Mouse (Mus musculus) cerebellum, postnatal 36 days (tissue): ENCODE measurements around the gene Kcnq1.
A peak's percentile ranks its signal among the peaks of the same experiment; 100 is the strongest.

ENCODE experiments used
- DNase-seq, 2 experiments: peaks; one replicate each; pipeline ENCODE4 v3.0.0; 2021 to 2022; ENCODE audit warnings: mixed read lengths in 2 of 2

Gene Kcnq1

GRCm38 (mm10) chr7:143093847-143094246 is 12.3 kb upstream of the Kcnq1 start:
- DNase-seq: no peak

DNA sequence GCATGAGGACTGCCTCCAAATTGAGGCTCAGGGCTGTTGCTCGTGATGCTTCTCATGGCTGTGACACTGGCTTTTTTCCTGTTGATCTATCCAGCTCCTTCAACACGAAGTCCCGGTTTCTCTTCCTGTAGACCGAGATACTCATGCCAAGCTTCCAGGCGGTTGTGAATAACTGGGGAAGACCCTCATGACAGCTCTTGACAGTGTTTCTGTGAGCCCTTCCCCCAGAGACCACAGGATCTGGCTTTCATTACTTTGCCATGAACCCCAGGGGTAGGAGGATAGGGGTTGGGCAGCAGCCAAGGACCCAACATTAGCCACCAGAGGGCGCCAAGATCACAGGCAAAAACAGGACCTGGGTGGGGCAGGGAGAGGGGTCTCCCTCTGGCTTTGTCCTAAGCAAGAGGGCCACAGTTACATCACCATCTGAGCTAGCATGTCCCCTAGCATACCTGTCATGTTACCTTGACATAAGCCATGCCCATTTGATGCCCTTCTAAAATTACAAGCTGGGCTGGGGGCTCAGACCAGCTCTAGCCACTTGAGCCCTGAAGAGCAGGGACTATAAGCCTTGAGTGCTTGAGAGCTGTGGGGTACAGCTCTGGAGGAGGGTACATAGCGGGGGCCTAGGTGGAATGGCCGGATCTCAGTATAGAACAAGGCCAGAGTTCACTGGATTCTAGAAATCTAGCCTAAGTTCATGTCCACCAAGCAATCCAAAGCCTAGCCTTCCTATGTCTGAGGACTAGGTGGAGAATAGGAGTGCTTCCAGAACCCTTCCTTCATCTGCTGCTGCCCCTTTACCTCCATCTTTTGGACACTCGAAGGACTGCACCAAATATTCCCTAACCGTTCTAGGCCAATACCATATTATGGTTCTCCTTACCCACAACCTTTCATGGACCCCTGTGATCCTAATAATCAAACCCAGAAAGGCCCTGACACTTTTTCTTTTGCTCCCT is 11.3 kb upstream of the Kcnq1 start, which contains the start of gene Trpm5:
Trpm5 (minus strand) TSS at position 51 of the 962 bp plus-strand sequence.
- DNase-seq: peak; percentile 63 to 67

- DNase-seq: no peak
Measured at GRCm38 (mm10) chr7:143095554-143095907, 10.6 kb upstream of the Kcnq1 start.

DNA sequence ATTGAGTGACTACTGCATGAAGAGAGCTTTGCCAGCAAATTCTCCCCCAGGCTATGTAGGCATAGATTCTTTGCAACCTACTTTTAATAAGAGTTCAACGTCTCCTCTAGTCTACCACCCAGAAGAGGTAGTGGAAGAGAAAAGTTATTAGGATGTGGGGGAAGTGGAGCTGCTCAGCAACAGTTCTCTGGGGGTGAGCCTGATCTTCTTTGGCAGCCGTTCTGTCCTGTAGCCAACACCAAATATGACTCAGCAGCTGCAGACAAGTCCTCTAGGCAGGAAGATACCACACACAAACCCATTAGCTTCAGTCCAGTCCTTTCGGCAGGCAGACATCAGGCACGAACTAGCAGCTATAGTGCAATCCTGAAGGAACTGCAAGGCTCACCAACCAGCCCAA is 5.4 kb upstream of the Kcnq1 start:
- no peak for DNase-seq

DNA sequence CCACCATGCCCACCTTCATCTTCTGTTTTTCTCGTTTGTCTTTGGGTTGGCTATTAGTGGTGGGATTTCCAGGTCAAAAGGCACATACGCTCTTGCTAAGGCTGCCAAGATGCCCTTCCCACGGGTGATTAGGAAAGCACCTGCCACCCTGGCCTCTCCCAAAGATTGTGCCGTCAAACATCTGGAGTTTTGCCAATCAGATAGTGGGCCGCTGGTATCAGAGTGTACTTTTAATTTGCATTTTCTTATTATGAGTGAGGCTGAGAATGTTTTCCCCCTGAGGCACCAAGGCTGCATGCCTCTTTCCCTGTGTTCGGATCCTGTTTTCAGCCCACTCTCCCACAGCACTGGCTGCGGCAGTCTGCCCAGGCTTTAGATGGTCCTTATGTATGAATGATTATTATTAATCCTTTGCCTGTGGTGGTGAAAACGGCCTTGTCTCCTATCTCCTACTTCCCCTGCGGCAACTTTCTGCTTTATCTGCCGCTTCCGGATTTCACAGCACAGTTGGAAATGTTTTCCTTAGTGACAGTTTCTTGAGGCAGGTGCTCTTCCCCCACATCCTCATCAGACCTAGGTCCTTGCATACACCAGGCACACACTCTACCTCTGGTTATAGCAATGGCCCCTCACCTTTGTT is 784 bp upstream of the Kcnq1 start:
- DNase-seq: no peak

DNA sequence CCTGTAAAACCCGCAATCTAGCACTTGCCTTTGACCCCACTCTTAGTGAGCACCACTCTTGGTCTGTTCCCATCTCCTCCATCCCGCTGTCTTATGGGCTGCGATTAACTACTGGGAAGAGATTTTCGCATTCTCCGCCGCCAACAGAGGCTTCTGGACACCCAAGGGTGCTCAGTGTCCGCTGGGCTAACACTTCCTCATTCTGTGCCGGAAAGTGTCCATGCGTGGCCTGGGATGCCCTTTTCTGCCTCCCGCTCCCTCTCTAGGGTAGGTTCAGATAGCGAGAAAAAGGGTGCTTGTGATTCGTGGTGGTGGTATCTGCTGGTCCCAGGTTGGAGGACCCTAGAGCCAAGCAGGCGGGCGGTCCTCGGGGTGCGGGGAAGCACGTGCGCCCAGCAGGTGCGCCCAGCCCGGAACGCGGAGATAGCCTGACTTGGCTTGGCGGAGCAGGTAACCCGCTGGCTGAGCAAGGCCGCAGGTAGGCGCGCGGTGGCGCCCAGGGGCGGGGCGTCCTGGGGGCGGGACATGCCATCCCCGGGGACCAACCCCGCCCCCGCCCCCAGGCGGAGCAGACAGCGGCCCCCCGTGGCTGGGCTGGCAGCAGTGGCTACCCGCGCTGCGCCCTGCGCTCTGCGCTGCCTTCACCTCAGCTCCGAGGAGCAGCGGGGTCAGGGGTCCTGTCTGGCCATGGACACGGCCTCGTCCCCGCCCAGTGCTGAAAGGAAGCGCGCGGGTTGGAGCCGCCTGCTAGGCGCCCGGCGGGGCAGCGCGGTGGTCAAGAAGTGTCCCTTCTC is 707 bp downstream of the Kcnq1 start:
- no peak for DNase-seq

GRCm38 (mm10) chr7:143108200-143108599 is 2.0 kb downstream of the Kcnq1 start:
- no peak for DNase-seq

DNA sequence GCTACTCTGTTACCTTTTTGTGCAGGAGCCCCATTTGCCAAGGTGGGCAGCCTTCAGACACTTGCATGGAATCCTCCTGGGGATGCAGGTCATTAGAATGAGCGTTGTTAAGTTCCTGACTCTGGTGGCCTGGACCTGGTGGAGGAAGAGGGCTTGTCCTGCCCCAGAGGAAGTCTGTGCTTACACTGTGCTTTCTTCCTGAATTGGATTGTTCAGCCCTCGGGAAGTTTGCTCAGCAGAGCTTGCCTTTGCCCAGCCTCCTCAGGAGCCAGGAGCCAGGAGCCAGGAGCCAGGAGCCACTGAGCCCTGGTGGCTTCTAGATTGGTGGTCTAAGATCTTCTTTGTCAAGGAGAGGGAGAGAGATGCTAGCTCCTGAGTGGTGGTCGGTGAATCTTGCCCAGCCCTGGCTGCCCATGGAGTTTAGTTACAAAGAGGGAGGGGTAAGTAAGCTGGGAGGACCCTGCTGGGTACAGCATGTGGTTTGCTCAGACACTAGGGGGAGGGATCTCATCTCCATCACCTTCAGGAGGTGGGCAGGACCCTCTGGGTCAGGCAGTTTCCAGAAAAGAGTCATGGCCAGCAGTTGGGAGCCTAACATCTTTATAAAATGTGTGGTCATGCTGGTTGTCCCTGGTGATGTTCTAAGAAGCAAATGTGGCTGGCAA is 3.0 kb downstream of the Kcnq1 start:
- DNase-seq: no peak

- no peak for DNase-seq
Measured at GRCm38 (mm10) chr7:143109696-143110095, 3.5 kb downstream of the Kcnq1 start.

- DNase-seq: no peak
Measured at GRCm38 (mm10) chr7:143110803-143111202, 4.6 kb downstream of the Kcnq1 start.

- DNase-seq: no peak
Measured at GRCm38 (mm10) chr7:143111719-143112118, 5.6 kb downstream of the Kcnq1 start.

DNA sequence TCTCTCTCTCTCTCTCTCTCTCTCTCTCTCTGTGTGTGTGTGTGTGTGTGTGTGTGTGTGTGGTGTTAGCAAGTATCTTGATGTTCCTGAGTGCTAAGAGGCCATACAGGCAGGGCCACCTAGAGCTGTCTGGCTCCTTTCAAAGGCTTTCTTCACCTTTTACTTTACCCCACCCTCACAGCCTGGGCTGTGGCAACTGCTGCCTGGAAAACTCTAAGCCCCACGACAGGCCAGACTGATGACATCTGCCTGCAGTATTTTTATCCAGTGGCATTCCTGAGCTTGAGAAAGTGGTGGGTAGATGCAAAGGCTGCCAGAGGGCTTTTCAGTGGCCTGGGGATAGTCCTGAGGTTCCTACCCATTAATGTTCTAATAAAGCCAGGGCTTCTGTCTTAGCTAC is 6.2 kb downstream of the Kcnq1 start:
- no peak for DNase-seq

DNA sequence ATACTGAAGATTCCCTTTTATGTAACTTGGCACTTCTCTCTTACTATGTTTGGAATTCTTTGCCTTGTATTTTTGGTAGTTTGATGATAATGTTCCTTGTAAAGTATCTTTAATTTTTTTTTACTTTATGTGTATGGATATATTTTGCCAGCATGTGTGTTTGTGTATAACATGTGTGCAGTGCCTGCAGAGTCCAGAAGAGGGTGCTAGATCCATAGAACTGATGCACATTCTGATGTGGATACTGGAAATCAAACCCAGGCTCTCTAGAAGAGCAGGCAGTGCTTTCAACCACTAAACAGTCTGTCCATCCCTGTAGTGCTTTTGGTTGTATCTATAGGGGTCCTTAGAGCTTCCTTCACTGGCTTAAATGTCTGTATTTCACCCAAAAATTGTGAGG is 8.6 kb downstream of the Kcnq1 start:
- DNase-seq: no peak

DNA sequence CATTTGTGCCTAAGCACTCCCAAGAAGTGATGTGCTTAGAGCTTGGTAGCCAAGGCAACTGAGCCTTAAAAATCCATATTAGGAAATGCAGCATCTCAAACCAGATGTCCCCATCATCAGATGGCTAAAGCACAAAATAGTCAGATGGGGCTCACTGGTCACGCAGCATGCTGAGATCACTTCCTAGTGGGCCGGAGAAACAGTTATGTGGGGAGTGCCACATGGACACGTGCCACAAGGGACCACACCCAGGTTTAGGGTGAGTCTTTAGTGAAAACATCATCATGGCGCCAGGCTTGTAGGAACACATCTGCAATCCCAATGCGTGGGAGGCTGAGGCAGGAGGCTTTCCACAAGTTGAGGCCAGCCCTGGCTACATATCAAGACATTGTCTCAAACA is 10.4 kb downstream of the Kcnq1 start:
- DNase-seq: no peak

DNA sequence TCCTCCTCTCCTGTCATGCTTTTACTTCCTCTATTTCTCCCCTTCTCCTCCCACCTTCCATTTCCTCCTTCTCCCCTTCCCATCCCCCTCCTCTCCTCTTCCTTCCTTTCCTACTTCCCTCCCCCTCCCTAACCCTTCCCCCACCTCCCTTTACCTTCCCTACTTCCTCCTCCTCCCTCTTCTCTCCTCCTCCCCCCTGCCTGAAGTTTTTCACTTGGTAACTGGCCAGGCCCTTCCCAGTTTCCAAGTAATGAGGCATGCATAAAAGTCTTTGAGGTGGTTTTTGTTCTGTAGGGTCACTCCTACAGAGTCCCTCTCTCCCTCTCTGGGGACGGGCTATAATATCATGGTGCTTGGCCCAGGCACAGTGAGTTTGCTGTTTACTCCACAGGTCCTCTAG is 13.2 kb downstream of the Kcnq1 start:
- DNase-seq: no peak

DNA sequence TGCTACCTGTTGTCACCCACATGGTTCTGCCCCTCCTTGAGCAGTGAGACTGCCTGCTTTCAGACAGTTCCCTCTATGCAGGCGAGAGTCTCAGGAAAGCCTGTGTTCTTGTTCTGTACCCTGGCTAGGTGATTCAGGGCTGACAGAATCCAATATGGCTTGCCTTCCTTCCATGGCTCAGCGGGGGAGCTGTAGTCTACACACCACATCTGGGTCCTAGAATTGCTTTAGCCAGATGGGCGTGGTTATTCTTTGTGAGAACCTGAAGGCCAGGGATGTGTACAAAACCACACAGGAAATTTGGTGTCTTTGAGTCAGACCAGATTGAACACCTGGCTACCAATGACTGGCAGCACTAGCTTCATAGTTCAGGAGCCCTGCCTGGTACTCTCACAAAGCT is 13.7 kb downstream of the Kcnq1 start:
- no peak for DNase-seq

GRCm38 (mm10) chr7:143122191-143122590 is 16.0 kb downstream of the Kcnq1 start:
- DNase-seq: no peak

DNA sequence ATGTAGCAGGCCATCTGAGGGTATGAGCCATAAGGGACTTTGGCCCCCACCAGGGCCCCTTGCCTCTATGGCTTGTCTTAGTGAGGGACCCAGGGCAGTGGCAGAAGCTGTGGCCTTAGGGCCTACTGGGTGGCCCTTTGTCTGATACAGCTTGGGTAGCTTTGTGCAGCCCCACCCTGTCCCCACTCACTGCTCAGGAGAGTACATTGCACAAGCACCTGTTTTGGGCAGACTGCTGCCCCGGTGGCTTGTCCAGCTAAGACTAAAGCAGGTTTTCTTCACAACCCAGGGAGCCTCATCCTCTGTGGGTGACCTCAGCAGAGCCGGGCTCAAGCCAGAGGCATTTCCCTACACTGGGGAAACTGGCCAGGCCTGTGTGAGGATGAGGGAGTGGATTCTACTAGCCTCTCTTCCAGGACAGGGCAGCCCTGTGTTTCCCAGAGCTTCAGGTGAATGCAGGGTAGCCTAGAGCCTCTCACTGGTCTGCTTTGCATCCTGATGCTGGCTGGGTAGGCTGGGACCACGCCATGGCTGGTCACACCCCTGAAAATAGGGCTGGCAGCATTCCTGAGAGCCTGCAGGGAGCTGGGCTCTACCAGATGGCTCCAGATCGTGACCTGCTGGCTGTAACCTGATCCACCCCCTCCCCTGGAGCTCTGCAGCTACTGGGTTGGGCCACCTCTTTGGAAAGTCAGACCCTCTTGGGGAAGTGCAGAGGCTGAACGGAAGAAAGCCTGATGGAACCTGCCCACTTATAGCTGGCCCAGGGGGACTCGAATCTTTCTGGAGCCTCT is 17.9 kb downstream of the Kcnq1 start:
- DNase-seq: peak; percentile 86 to 89

- peak; percentile 53 to 54 for DNase-seq
Measured at GRCm38 (mm10) chr7:143124902-143125301, 18.7 kb downstream of the Kcnq1 start.

DNA sequence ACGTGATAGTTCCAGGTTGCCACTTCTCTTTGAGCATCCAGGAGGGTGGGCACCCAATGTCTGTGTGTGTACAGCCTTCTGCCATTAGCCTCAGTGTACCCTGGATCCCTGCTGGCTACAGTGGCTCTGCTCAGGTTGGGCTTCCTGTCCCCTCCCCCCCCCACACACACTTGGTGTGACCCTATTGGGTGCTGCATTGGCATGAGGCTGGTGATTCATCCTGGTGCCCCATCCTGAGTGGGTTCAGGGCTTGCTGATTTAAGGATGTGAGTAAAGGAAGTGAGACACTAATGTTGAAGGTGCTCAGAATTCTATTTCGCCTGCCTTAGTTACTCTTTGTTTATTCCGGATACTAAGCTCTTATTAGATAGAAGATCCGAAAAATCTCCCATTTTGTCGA is 26.7 kb downstream of the Kcnq1 start:
- no peak for DNase-seq

DNA sequence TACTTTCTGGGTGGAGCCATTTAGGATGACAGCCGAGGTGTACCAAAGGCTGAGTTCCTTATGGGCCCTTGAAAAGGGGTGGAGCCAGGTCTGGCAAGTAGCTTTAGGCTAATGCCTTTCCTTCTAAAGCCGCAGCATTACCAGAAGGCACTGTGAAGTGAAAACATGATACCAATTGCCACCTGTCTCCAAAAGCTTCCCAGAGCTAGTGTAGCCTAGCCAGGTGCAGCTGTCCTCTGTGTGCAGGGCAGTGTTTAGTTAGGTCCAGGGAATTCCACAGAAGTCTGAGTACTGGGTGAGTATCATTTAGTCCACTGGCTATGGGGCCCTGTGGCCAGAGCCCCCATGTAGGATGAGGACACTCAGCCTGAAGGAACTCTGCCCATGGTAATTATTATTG is 30.0 kb downstream of the Kcnq1 start:
- no peak for DNase-seq

- DNase-seq: no peak
Measured at GRCm38 (mm10) chr7:143136561-143136960, 30.4 kb downstream of the Kcnq1 start.
